Mouse (Mus musculus) c-Kit-positive CD71-positive TER-119-positive erythroid progenitor cells, embryonic 14.5 days (primary cell): ENCODE measurements around the gene Gm28308.

ENCODE experiments used
- DNase-seq: peaks from one replicate; pipeline ENCODE4 v3.0.0-alpha.2; 2013; ENCODE audit warnings: low spot score

Gm28308 gene

DNA sequence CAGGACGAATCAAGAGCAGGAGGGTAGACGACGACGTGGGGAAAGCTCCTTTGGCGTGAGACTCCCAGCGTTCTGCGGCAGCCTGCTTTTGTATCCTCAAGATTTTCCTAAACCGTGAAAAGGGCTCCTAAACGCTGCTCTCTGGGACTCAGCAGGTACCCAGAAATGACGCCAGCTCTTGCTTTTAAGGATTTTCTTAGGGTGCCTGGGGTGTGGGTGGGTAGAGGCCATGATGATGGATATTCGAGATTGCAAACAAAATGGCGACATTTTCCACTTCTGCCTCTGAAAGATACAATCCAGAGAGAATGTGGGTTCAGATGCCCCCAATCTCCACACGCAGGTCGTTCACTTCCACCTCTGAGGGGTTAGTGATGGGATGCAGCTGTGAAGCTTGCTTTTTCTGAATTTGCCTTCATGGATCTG, 45.4 kb downstream of the Gm28308 start:
- no peak for DNase-seq

DNA sequence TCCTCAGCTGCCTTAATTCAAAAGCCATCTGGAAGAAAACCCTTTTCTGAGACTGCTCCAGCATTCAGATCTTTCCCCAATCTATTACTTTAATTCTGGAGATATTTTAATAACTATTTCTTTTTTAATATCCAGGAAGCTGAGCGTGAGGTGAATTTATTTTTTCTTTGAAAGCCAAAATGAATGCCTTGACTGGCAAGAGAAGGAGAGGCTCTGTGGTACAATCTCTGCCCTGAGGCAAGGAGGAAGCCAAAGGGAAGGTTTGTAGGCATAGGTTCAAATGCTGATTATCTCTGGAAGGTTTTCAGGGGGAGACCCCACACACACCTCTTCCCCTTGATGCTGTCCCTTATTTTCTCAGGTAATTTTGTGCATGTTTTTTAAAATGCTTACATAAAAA, 46.0 kb downstream of the Gm28308 start:
- no peak for DNase-seq

DNA sequence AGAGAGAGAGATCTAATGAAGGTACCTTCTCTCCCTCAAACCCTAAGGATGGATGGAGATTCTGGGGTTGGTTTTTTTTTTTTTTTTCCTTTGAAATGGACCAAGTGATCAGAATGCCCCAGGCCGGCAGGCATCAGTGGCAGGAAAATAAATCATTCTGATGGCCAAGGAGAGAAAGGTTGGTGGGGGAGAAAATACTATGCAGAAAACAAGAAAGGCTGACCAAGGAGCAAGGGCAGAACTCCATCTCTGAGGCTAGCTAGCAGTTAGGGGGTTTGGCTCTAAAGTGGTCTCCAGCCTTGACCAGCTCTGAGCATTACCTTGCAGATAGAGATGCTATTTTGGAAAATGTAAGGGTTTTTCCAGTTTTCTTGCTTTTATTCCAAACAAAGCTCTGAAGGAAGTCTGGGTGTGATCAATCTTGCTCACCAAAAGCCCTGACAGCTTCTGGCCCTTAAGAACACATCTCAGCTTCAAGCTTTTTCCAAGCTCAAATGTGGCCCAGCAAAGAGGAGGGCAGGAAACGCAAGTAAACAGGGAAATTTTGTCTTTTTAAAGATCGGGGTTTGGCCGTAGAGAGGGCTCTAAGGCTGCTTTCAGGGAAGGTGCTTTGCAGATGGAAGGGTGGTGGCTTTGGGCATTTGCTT, 46.6 kb downstream of the Gm28308 start:
- no peak for DNase-seq

GRCm38 (mm10) chr6:52165441-52166370, 47.4 kb downstream of the Gm28308 start:
- DNase-seq: no peak

- no peak for DNase-seq
Measured at GRCm38 (mm10) chr6:52164626-52165440, 48.3 kb downstream of the Gm28308 start, which contains the start of gene Hoxa2. Gene Hoxa2 (minus strand): TSS chr6:52164831.

DNA sequence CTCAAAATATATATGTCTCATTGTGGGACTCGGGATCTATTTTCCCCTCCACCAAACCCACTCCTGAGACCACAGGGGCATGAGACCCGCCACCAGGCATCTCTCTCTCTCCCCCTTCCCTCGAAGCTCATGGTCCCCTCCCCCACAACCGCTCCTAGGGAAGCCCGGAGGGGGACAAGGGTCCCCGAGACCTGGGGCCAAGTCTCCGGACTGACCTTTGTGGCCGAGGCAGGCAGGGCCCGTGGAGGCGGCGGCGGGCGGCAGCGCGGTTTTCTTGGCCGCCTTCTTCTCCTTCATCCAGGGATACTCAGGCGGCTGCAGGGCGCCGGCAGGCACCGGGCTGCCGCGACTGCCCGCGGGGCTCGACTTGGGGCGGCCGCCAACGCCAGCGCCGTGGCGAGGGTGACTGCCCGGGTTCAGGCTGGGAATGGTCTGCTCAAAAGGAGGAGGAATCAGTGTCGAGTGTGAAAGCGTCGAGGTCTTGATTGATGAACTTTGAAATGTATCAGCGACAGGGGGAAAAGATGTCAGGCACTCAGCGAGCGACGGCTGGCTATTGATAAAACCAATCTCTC, 49.0 kb downstream of the Gm28308 start:
- DNase-seq: no peak

GRCm38 (mm10) chr6:52163366-52164031, 49.6 kb downstream of the Gm28308 start:
- DNase-seq: no peak

GRCm38 (mm10) chr6:52162611-52163365, 50.4 kb downstream of the Gm28308 start:
- DNase-seq: no peak

DNA sequence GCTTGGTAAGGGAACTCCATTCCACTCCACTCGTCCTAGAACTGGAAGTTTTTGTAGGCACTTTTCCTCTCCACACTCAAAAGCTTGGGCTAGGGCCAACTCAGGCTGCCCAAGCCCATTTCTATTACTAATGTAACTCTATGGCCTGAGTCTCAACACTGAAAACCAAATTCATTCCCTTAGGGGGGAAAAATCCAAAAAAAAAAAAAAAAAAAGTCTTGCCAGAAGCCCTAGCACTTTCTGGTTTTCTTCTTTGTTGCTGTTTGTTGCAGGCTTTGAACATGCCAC, 51.1 kb downstream of the Gm28308 start:
- DNase-seq: no peak

DNA sequence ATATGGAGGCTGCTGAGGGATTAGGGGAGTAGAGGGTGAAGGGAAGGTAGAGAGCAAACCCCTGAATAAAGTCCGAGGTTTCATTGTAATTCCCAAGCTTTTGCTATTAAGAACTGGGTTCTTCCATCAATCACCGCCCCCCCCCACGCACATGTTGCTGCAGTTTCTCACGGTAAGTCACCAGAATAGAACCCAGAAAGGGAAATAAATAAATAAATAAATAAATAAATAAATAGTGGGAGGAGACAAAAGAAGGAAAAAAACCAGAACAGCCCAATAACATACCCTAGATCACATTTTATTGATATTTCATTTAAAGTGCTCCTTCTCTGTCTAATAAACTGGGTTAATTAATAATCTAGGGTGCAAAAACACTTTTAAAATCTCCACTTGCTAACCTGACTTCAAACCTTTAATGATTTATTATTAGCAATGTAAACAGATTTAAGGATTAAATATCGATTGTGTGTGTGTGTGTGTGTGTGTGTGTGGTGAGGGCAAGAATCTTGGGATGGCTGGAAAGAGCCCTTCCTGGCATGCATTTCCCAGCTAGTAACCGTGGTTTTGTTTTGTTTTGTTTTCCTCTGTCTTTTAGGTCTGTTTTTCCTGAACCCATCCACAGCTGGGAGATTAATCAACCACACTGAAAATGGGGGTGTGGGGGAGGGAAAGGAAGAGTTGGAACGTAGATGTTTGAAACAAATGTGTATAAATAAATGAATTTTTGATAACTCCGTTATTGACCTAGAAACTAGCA, 51.6 kb downstream of the Gm28308 start:
- DNase-seq: no peak

DNA sequence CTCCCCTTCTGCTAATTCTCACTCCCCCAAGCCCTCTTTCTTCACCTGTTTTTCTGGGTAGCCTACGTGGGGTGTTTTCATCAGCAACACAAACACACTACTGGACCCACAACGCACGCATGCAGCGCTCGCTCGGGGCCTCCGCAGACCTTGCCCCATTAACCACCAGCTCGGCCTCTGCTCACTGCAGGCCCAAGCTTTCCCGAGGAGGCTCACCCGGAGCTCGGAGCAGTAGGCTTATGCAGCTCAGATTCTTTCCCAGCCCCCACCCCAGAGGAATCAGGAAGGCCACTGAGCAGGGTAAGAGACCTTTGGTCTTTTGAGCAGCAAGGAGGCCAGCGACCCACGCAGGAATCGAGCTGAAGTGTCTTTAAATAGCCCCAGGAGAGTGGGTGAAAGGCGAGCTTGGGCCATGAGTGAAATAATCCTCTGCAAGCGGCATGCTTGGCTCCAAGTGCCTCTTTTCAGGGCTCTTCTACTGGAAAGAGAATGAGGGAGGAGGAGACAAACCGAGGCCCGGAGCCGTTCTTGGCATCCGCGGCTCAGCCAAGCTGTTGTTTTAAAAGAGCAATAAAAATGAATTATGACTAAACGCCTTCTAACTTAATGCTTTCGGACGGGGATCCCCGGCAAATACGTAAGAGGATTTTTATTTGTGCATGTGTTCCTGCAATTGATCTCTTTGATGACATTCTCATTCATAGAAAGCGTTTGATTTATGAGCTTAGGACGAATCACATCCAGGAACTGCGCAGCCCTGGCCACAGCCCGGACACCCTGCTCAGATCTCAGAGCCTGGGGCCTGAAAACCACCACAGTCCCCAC, 52.4 kb downstream of the Gm28308 start:
- no peak for DNase-seq

DNA sequence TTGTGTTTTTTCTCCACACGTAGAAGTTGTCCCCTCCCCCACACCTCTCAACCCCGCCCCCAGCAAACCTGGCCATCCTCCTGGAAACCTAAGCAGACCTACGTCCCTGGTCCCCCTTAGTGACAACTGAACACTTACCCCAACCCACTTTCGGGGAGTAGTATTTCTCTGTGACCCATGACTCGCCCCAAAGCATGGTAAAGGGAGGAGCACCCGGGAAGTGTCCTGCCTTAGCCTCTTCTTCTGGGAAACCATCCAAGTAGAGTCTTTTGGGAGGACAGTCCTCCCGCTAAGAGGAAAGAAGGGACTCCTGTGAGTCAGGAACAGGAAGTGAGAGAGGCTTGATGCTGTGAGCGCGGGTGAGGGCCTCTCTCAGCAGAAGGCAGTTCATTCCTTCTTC, 53.2 kb downstream of the Gm28308 start:
- DNase-seq: no peak

DNA sequence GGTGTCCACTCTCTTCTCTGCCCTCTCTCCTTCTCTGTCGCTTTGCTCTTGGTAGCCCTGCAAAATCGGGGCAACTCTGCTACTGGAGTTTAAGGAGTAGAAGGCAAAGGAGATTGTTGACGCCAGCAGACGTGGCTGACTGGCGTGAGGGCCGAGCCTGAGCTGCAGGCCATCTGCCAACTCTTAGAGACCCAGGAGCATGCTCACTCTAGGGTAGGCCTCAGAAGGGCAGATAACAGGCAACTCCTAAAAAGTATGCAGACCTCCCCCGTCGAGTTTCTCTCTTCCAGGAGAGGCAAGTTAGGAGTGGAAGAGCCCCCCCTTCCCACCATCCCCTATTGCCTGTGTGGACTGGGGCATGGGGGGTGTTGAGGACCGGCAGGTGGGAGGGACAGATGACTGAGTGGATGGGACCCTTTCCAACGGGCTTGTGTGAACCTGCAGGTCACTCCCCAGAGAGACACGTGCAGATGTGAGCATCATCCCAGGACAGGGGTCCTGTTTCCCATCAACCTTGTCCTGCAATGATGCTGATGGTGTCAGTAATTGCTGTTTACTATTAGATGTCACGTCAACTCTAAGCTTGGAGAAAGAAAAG, 53.9 kb downstream of the Gm28308 start:
- DNase-seq: no peak

DNA sequence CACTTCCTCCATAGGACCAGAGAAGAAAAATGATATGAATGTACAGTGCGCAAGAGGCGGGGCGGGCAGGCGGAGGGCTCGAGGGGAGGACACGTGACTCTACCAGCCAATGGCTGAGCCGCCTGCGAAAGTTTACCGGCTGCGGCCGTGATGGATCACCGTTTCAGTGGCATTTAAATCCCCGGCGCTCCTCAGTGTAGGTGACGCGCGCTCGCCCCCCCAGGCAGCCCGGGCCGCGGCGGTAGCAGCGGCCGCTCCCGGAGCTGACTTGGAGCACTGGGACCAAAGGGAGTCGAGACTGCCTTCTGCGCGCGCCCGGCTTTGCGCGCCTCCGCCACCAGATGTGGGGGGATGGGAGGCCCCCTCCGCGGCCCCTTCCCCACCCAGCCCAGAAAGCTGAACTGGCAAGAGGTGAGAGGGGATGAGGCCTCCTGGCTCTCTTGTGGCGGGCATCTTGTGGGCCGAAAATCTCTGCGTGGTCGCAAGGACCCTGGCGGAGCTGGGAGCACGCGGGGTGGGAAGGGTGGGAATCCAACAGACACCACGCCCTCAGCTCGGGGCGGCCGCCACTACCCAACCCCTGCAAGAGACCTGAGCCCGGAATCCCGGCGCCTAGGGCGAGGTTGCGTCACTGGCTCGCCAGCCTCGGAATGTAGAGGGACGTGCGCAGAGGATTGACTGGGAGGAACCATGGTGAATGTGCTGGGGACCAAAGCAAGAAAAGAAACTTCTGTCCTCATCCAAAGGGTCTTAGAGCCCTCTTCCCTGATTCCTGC, 54.7 kb downstream of the Gm28308 start, which contains the start of gene Hoxa1:
Gene Hoxa1, minus strand, starts transcription at position 42 of the 776 bp plus-strand sequence.
- peak; percentile 5 for DNase-seq

GRCm38 (mm10) chr6:52157466-52158275, 55.5 kb downstream of the Gm28308 start:
- no peak for DNase-seq

DNA sequence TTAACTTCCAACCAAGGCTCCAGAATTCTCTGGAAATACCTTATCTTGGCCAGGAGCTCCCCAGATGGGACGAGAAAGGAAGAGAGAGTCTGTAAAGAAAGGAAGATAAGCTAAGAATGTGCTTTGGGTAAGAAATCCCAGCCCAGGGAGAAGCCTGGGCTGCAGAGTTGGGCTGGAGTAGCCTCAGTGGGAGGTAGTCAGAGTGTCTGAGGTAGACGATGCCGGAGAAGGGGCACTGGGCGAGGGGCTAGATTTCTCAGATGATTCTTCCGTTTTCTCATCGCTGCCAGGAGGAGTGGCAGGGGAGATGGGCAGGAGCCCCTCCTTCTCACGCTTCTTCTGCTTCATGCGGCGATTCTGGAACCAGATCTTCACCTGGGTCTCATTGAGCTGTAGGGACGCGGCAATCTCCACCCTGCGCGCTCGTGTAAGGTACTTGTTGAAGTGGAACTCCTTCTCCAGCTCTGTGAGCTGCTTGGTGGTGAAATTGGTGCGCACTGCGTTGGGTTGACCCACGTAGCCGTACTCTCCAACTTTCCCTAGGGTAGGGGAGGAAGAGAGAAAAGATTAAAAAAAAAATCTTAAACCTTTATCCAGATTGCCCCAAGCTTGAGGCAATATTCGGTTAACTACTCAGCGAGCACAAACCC, 56.5 kb downstream of the Gm28308 start:
- no peak for DNase-seq

- no peak for DNase-seq
Measured at GRCm38 (mm10) chr6:52155471-52155870, 57.7 kb downstream of the Gm28308 start.
